Mouse (Mus musculus) heart, postnatal 0 days (tissue): Measurements from ENCODE around the gene Kctd21. TPM values are rescaled to one million over a fixed set of nuclear protein-coding genes. Genes with fewer than 3 reads are reported as not detected.

Experiments used
- ATAC-seq: fragments of 200-750 bp; cut with Nextera tagmentation; 2 replicates; pipeline ENCODE4 v1.8.0; 2017; ENCODE audit warnings: low read depth, moderate number of reproducible peaks, moderate library complexity; ENCODE audit not compliant: insufficient read depth
- DNase-seq: peaks from one replicate; pipeline ENCODE4 v3.0.0-alpha.2; 2016; ENCODE audit warnings: low spot score
- H3K27ac ChIP-seq: fragments of 300-500 bp; sonication (generic); 2 replicates; pipeline ENCODE4 v1.5.1; 2014; ENCODE audit warnings: low read depth, mild to moderate bottlenecking
- H3K27me3 ChIP-seq: fragments of 300-500 bp; sonication (generic); 2 replicates; pipeline ENCODE4 v1.6.1; 2014; ENCODE audit warnings: low read length, mixed read lengths; ENCODE audit not compliant: control insufficient read depth, insufficient read depth
- H3K36me3 ChIP-seq: fragments of 300-500 bp; sonication (generic); replicated peaks from 2 replicates; pipeline ENCODE4 v1.6.1; 2014; ENCODE audit warnings: low read length, mixed read lengths; ENCODE audit not compliant: control insufficient read depth, insufficient read depth
- H3K4me1 ChIP-seq: fragments of 300-500 bp; sonication (generic); 2 replicates; pipeline ENCODE4 v1.6.1; 2014; ENCODE audit warnings: antibody characterized with exemption; ENCODE audit not compliant: control insufficient read depth, insufficient read depth
- H3K4me2 ChIP-seq: fragments of 300-500 bp; sonication (generic); 2 replicates; pipeline ENCODE4 v1.6.1; 2014; ENCODE audit warnings: low read depth, mild to moderate bottlenecking, low read length, moderate library complexity
- H3K4me3 ChIP-seq: fragments of 300-500 bp; sonication (generic); 2 replicates; pipeline ENCODE4 v1.5.1; 2014; ENCODE audit warnings: low read depth, low read length
- H3K9ac ChIP-seq: fragments of 300-500 bp; sonication (generic); replicated peaks from 2 replicates; pipeline ENCODE4 v1.6.1; 2014; ENCODE audit warnings: low read depth, low read length, mixed read lengths
- H3K9me3 ChIP-seq: fragments of 300-500 bp; sonication (generic); replicated peaks from 2 replicates; pipeline ENCODE4 v1.6.1; 2016; ENCODE audit warnings: low read length; ENCODE audit not compliant: control insufficient read depth
- CTCF ChIP-seq: IDR thresholded peaks from 2 replicates; pipeline ENCODE4 v1.5.1; 2016; ENCODE audit warnings: antibody characterized with exemption, control low read depth, low read depth
- EP300 ChIP-seq: IDR thresholded peaks from 2 replicates; pipeline ENCODE4 v1.6.1; 2016; ENCODE audit warnings: antibody characterized with exemption, low read depth
- WGBS: fragments of 180-500 bp; shearing (Covaris S2); extraction: QIAGEN DNeasy Blood & Tissue Kit; methylation state at CpG from one replicate; pipeline ENCODE4 v1.1.7; 2014; 5-methylcytosine and 5-hydroxymethylcytosine counted together
- polyA plus RNA-seq: library from polyadenylated mRNA; unstranded; fragments of >200 nt; fragmentation: Nextera tagmentation; extraction: Ambion mirVana; gene quantifications from 2 replicates; pipeline ENCODE4 v1.2.1, GENCODE M21; 2015
- total RNA-seq: library from RNA; depleted of rRNA; stranded (reverse); fragments of >200 nt; gene quantifications from 2 replicates; pipeline ENCODE4 v1.2.3, GENCODE M21; 2014; ENCODE audit warnings: low replicate concordance

Gene Kctd21
- total and polyA plus RNA-seq, 2 experiments from 2014 or later: 1.9 to 3.4 TPM

DNA sequence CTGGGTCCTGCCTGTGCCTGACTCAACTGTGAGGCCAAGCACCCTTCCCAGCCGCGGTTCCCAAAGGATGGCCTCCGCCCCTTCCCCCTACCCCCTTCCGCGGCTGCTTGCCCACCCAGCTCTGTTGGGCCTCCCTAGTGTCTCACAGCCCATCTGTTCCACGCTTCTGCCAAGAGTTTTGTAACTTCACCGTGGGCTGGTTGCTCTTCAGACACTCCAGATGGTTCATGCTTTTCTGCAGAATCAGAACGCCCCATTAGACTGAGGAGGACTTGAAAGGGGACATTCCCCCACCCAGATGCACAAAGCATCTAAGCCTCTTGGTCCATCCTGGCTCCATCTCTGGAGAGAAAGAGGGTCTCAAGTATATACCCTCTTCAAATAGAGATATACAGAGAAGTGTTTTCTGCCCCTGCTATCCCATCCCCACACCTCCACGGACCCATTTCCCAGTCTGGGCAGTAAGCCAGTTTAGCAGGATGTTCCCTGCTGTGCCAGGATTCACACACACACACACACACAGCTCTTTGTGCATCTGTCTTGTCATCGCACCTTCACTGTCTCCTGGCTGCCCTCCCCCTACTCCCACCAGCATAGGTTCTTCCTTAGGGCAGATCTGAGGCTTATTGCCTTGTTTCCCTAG lies 13.2 kb downstream of the Kctd21 start:
- ATAC-seq (no peak), DNase-seq (no peak)
- Histone ChIP-seq H3K27ac (no peak overlapping the region), H3K4me3 (no peak overlapping the region), H3K9ac (no peak overlapping the region), H3K4me2 (no peak overlapping the region), H3K36me3 (peaks cover 8% of the 10 kb centered on the region; the same call in 1 of the 2 replicates), H3K4me1 (peaks cover 4% of the 10 kb centered on the region; the same call in 1 of the 2 replicates), H3K9me3 (no peaks in the 10 kb centered on the region), H3K27me3 (no peaks in the 10 kb centered on the region)
- WGBS: 57% methylated on average over 10 of the region's 10 CpGs
- TF ChIP-seq CTCF (no peak), EP300 (no peak)

DNA sequence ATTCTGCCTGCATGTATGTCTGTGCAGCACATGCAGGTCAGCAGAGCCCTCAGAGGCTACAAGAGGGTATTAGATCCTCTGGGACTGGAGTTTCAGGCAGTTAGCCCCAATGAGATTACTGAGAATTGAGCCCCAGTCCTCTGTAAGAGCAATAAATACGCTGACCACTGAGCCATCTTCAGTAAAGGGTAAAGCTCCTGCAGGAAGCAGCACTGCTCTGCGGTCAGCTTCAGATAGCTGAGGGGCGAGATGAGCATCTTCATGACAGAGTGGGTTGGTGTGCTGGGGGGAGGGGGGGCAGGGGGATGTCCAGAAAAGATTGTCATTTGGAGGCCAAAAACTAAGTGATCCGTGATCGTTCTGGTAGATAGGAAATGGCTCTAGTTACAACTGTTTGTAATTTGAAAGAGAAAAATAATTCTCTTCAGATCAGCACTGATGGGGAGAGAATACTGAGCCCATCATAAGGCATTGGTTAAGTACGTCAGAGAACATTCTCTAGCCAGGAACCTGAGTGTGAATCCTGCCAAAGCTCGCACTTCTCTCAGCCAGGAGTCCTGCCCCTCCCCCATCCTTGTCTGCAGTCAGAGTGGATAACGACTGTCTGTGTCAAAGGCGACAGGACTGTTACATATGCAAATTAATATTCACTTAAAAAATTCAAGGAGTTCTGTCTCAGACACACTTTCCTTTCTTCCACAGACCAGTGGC lies 14.1 kb downstream of the Kctd21 start:
- 70% methylated on average over 9 of the region's 9 CpGs for WGBS
- Histone ChIP-seq H3K9ac (no peak overlapping the region), H3K36me3 (peaks cover 8% of the 10 kb centered on the region; the same call in 1 of the 2 replicates), H3K27me3 (no peaks in the 10 kb centered on the region), H3K4me3 (no peak overlapping the region), H3K4me2 (no peak overlapping the region), H3K4me1 (peaks cover 4% of the 10 kb centered on the region; the same call in 1 of the 2 replicates), H3K9me3 (no peaks in the 10 kb centered on the region), H3K27ac (no peak overlapping the region)
- no peak for TF ChIP-seq CTCF
- TF ChIP-seq EP300: no peak
- DNase-seq (no peak), ATAC-seq (no peak)

DNA sequence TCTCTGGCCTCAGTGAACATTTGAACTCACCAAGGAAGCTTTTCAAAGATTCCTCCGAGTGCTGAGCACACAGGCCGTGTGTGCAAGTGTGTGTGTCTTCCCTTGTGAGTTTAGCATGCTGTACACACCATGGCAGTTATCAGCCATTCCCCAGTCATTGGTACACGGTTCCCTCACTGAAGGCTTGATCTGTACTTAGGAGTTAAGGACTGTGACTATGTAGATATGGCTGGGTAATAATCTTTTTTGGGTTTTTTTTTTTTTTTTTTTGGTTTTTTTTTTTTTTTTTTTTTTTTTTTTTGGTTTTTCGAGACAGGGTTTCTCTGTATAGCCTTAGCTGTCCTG lies 14.7 kb downstream of the Kctd21 start:
- Histone ChIP-seq H3K9ac (no peak overlapping the region), H3K4me2 (no peak overlapping the region), H3K9me3 (no peaks in the 10 kb centered on the region), H3K4me3 (no peak overlapping the region), H3K4me1 (no peaks in the 10 kb centered on the region), H3K27me3 (no peaks in the 10 kb centered on the region), H3K27ac (no peak overlapping the region), H3K36me3 (peaks cover 8% of the 10 kb centered on the region; the same call in 1 of the 2 replicates)
- ATAC-seq: no peak
- WGBS: 72% methylated on average over 3 of the region's 4 CpGs
- no peak for DNase-seq
- TF ChIP-seq CTCF (no peak), EP300 (no peak)

DNA sequence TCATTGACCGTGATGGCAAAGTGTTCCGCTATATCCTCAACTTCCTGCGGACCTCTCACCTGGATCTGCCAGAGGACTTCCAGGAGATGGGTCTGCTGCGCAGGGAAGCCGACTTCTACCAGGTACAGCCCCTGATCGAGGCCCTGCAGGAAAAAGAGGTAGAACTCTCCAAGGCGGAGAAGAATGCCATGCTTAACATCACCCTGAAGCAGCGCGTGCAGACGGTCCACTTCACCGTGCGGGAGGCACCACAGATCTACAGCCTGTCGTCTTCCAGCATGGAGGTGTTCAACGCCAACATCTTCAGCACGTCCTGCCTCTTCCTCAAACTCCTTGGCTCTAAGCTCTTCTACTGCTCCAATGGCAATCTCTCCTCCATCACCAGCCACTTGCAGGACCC lies 15.3 kb downstream of the Kctd21 start:
- Histone ChIP-seq H3K36me3 (peaks cover 8% of the 10 kb centered on the region; the same call in 1 of the 2 replicates), H3K27me3 (no peaks in the 10 kb centered on the region), H3K4me3 (no peak overlapping the region), H3K9me3 (no peaks in the 10 kb centered on the region), H3K4me1 (no peaks in the 10 kb centered on the region), H3K9ac (no peak overlapping the region), H3K27ac (no peak overlapping the region), H3K4me2 (no peak overlapping the region)
- WGBS: 93% methylated on average over 15 of the region's 15 CpGs
- ATAC-seq: no peak
- DNase-seq: no peak
- no peak for TF ChIP-seq EP300
- TF ChIP-seq CTCF: no peak

DNA sequence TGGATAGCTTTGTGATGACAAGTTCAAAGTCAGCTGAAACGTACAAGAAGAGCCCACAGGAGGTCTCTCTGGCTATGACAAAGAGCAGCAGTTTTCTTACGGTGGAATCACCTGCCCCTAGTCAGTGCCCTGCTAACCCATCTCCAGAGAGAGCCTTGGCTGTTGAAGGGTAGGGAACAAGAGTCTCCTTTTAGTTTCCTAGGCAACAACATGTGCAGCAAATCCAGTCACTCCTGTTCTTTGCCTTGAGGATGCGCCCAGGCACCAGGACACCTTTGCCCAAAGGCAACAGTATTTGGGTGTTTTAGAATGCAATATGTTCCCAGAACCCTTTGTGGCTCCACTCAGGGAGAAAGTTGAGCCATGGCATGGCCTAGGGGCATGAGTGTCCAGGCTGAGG lies 16.2 kb downstream of the Kctd21 start:
- no peak overlapping the region for H3K4me2 ChIP-seq
- DNase-seq: no peak
- H3K9ac ChIP-seq: no peak overlapping the region
- no peak for ATAC-seq
- H3K27ac ChIP-seq: no peak overlapping the region
- WGBS: 83% methylated on average over 3 of the region's 3 CpGs
- H3K4me1 ChIP-seq: no peaks in the 10 kb centered on the region
- TF ChIP-seq CTCF (no peak), EP300 (no peak)
- H3K4me3 ChIP-seq: no peak overlapping the region
- peaks cover 8% of the 10 kb centered on the region; the same call in 1 of the 2 replicates for H3K36me3 ChIP-seq
- H3K9me3 ChIP-seq: no peaks in the 10 kb centered on the region
- H3K27me3 ChIP-seq: no peaks in the 10 kb centered on the region

DNA sequence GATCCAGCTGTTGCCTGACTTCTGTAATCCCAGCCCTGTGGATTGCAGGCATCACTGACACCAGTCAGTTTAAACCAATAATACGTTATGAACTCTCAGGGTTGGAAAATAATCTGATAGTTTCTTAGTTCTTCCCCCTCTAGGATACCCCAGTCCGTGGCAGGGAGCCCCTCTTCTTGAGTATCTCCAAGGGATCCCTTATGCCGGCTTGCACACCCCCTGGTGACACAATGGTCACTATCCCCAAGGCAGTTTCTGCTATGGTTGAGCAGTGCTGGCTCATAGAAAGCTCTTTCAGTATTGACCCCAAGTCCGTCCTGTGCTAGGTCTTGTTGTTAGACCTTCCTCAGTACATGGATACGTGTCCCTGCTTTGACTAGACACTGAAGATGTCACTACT lies 16.7 kb downstream of the Kctd21 start:
- DNase-seq (no peak), ATAC-seq (no peak)
- Histone ChIP-seq H3K27me3 (no peaks in the 10 kb centered on the region), H3K4me2 (no peak overlapping the region), H3K27ac (no peak overlapping the region), H3K4me1 (no peaks in the 10 kb centered on the region), H3K9ac (no peak overlapping the region), H3K4me3 (no peak overlapping the region), H3K9me3 (no peaks in the 10 kb centered on the region), H3K36me3 (peaks cover 8% of the 10 kb centered on the region; the same call in 1 of the 2 replicates)
- WGBS: 79% methylated on average over 5 of the region's 5 CpGs
- TF ChIP-seq CTCF (no peak), EP300 (no peak)
